Mouse (Mus musculus): ENCODE measurements around the gene Tas2r102. TPM values are rescaled to one million over a fixed set of nuclear protein-coding genes. Genes with fewer than 3 reads are reported as not detected.

The Tas2r102 gene
- polyA plus RNA-seq (2015; fragmentation: Nextera tagmentation; extraction: Ambion mirVana): not detected in 2 replicates

DNA sequence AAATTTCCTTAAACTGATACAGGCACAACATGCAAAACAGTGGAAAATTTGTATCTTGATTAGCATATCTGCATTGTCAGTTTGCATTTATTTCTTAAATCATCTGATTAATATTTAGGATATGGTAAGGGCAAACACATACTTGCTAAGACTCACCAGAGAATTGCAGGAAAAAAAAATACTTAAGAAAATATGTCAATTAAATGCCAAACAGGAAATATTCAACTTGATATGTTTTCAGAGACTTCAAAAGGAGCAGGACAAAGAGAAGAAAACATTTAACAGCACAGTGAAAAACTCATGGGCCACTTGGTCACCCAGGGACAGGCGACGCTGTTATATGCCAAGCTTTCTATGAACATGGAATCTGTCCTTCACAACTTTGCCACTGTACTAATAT lies at the start of gene Tas2r102:
Tas2r102 (plus strand) TSS at position 301 of the 400 bp plus-strand sequence.
- no peaks in the 10 kb centered on the region for H3K36me3 ChIP-seq
- H3K27me3 ChIP-seq: no peaks in the 10 kb centered on the region
- no peaks in the 10 kb centered on the region for H3K9me3 ChIP-seq
- WGBS: 96% methylated on average over 2 of the region's 2 CpGs
- no peak within 1 kb of the TSS for H3K27ac ChIP-seq
- H3K4me1 ChIP-seq: no peaks in the 10 kb centered on the region
- ATAC-seq (ENCODE audit: insufficient number of reproducible peaks, insufficient read depth, low FRiP score, low TSS enrichment, low read depth): no peak
- H3K4me2 ChIP-seq: no peak within 1 kb of the TSS
- H3K4me3 ChIP-seq: no peak within 1 kb of the TSS
- H3K9ac ChIP-seq: no peak within 1 kb of the TSS

- H3K27me3 ChIP-seq: no peaks in the 10 kb centered on the region
- no peak within 1 kb of the TSS for H3K4me2 ChIP-seq
- ATAC-seq (ENCODE audit: insufficient number of reproducible peaks, insufficient read depth, low FRiP score, low TSS enrichment, low read depth): no peak
- 69% methylated on average over 2 of the region's 2 CpGs for WGBS
- H3K9ac ChIP-seq: no peak within 1 kb of the TSS
- H3K4me1 ChIP-seq: no peaks in the 10 kb centered on the region
- H3K9me3 ChIP-seq: no peaks in the 10 kb centered on the region
- no peak within 1 kb of the TSS for H3K27ac ChIP-seq
- H3K4me3 ChIP-seq: no peak within 1 kb of the TSS
- no peaks in the 10 kb centered on the region for H3K36me3 ChIP-seq
Measured at GRCm38 (mm10) chr6:132737935-132738334, 24.0 kb upstream of the Tas2r102 start, which contains the start of gene Tas2r115. Gene Tas2r115, minus strand, starts transcription at chr6:132738035.

- no peaks in the 10 kb centered on the region for H3K27me3 ChIP-seq
- WGBS: 87% methylated on average over 2 of the region's 2 CpGs
- no peak overlapping the region for H3K4me3 ChIP-seq
- H3K36me3 ChIP-seq: no peaks in the 10 kb centered on the region
- H3K9ac ChIP-seq: no peak overlapping the region
- no peaks in the 10 kb centered on the region for H3K4me1 ChIP-seq
- ATAC-seq (ENCODE audit: insufficient number of reproducible peaks, insufficient read depth, low FRiP score, low TSS enrichment, low read depth): no peak
- H3K27ac ChIP-seq: no peak overlapping the region
- no peaks in the 10 kb centered on the region for H3K9me3 ChIP-seq
- no peak overlapping the region for H3K4me2 ChIP-seq
Measured at GRCm38 (mm10) chr6:132750206-132750605, 11.7 kb upstream of the Tas2r102 start.

DNA sequence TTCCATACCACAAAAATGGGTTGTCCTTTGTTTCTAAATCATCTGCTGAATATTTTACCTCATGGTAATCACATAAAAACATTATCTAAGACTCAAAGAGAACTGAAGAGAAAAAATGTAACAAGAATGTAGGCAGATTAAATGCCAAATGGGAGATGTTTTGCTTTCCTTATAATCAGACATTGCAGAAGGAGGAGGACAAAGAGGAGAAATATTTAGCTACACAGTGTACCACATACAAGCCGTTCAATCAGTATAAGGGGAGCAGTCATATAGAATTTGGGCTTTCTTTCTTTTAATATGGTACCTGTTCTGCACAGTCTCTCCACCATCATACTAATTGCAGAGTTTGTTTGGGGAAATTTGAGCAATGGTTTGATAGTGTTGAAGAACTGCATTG lies 7.5 kb upstream of the Tas2r102 start, which contains the start of gene Tas2r124:
Tas2r124 (plus strand) TSS at position 301 of the 400 bp plus-strand sequence.
- Histone ChIP-seq H3K4me2 (no peak within 1 kb of the TSS), H3K4me3 (no peak within 1 kb of the TSS), H3K36me3 (no peaks in the 10 kb centered on the region), H3K27me3 (no peaks in the 10 kb centered on the region), H3K9me3 (no peaks in the 10 kb centered on the region), H3K9ac (no peak within 1 kb of the TSS), H3K4me1 (no peaks in the 10 kb centered on the region), H3K27ac (no peak within 1 kb of the TSS)
- WGBS: 70% methylated on average over 1 of the region's 1 CpGs
- ATAC-seq (ENCODE audit: insufficient number of reproducible peaks, insufficient read depth, low FRiP score, low TSS enrichment, low read depth): no peak

GRCm38 (mm10) chr6:132778062-132778461 lies 16.1 kb downstream of the Tas2r102 start, which contains the start of gene Tas2r136:
Gene Tas2r136, minus strand, starts transcription at chr6:132778162.
- H3K9ac ChIP-seq: no peak within 1 kb of the TSS
- no peak within 1 kb of the TSS for H3K4me3 ChIP-seq
- no peaks in the 10 kb centered on the region for H3K9me3 ChIP-seq
- ATAC-seq (ENCODE audit: insufficient number of reproducible peaks, insufficient read depth, low FRiP score, low TSS enrichment, low read depth): no peak
- no peak within 1 kb of the TSS for H3K27ac ChIP-seq
- H3K4me1 ChIP-seq: no peaks in the 10 kb centered on the region
- H3K4me2 ChIP-seq: no peak within 1 kb of the TSS
- H3K36me3 ChIP-seq: no peaks in the 10 kb centered on the region
- no peaks in the 10 kb centered on the region for H3K27me3 ChIP-seq

DNA sequence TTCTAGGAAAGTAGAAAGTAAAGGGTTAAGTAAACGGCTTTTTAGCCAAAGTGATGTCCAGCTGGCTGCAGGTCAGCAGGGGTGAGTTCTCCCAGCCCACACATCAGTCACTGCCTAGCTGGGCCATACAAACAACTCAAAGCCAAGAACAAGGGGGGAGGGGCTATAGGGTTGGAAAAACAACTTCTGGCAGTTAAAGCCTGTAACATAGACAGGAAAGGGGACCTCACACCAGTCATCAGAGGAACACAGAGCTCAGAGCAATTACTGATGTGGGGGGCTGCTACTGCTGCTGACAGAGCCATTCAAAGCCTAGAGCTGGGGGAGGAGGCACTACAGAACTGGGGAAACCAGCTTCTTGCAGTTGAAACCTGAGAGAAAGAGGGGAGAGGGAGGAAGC lies 33.5 kb downstream of the Tas2r102 start:
- Histone ChIP-seq H3K27me3 (no peaks in the 10 kb centered on the region), H3K4me3 (no peak overlapping the region), H3K27ac (no peak overlapping the region), H3K4me2 (no peak overlapping the region), H3K9ac (no peak overlapping the region), H3K4me1 (no peaks in the 10 kb centered on the region), H3K36me3 (no peaks in the 10 kb centered on the region), H3K9me3 (no peaks in the 10 kb centered on the region)
- no peak for ATAC-seq (ENCODE audit: insufficient number of reproducible peaks, insufficient read depth, low FRiP score, low TSS enrichment, low read depth)
- WGBS: 28% methylated on average over 1 of the region's 1 CpGs

DNA sequence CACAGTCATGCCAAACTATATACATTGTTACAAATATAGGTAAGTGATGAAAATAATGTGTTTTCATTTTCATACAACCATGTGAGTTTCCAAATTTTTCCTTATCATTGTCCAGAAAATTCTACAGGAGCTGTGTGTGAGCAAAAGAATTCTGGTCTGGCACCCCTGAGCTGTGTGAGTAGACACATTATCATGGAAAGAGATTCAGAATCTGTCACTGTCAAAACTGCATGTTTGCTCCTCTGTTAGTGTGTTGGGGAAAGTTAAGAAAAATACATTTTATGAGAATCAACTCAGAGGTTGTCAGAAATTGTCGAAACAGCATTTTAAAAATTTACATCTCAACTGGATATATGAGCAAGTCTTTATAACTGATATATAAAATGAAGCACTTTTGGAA lies 40.6 kb downstream of the Tas2r102 start, which contains the start of gene Tas2r117:
Tas2r117 (plus strand) TSS at position 301 of the 400 bp plus-strand sequence.
- no peak for ATAC-seq (ENCODE audit: insufficient number of reproducible peaks, insufficient read depth, low FRiP score, low TSS enrichment, low read depth)

More for the DNA sequence above, 40.6 kb downstream of the Tas2r102 start, which contains the start of gene Tas2r117:
- WGBS: 71% methylated on average over 1 of the region's 1 CpGs
- Histone ChIP-seq H3K4me3 (no peak within 1 kb of the TSS), H3K36me3 (no peaks in the 10 kb centered on the region), H3K27ac (no peak within 1 kb of the TSS), H3K4me1 (no peaks in the 10 kb centered on the region), H3K9ac (no peak within 1 kb of the TSS), H3K27me3 (no peaks in the 10 kb centered on the region), H3K4me2 (no peak within 1 kb of the TSS), H3K9me3 (no peaks in the 10 kb centered on the region)

Other genes starting within 250 kb of the Tas2r102 start
- not detected in 2 replicates for gene Prh1, start 192.3 kb upstream of the Tas2r102 start, polyA plus RNA-seq (2015; fragmentation: Nextera tagmentation; extraction: Ambion mirVana)
- not detected in 2 replicates for gene Prp2, start 166.2 kb upstream of the Tas2r102 start, polyA plus RNA-seq (2015; fragmentation: Nextera tagmentation; extraction: Ambion mirVana)
- gene A630073D07Rik, start 110.6 kb upstream of the Tas2r102 start, polyA plus RNA-seq (2015; fragmentation: Nextera tagmentation; extraction: Ambion mirVana): not detected in 2 replicates
- gene Tas2r120, start 105.2 kb upstream of the Tas2r102 start, polyA plus RNA-seq (2015; fragmentation: Nextera tagmentation; extraction: Ambion mirVana): not detected in 2 replicates
- not detected in 2 replicates for gene Tas2r121, start 61.1 kb upstream of the Tas2r102 start, polyA plus RNA-seq (2015; fragmentation: Nextera tagmentation; extraction: Ambion mirVana)
- gene Tas2r122, start 50.2 kb upstream of the Tas2r102 start, polyA plus RNA-seq (2015; fragmentation: Nextera tagmentation; extraction: Ambion mirVana): not detected in 2 replicates
- not detected in 2 replicates for gene Tas2r115, start 24.1 kb upstream of the Tas2r102 start, polyA plus RNA-seq (2015; fragmentation: Nextera tagmentation; extraction: Ambion mirVana)
- not detected in 2 replicates for gene Tas2r124, start 7.4 kb upstream of the Tas2r102 start, polyA plus RNA-seq (2015; fragmentation: Nextera tagmentation; extraction: Ambion mirVana)
- gene Tas2r136, start 16.0 kb downstream of the Tas2r102 start, polyA plus RNA-seq (2015; fragmentation: Nextera tagmentation; extraction: Ambion mirVana): not detected in 2 replicates
- not detected in 2 replicates for gene Tas2r117, start 40.7 kb downstream of the Tas2r102 start, polyA plus RNA-seq (2015; fragmentation: Nextera tagmentation; extraction: Ambion mirVana)
- gene Tas2r123, start 85.0 kb downstream of the Tas2r102 start, polyA plus RNA-seq (2015; fragmentation: Nextera tagmentation; extraction: Ambion mirVana): not detected in 2 replicates
- gene Tas2r116, start 93.3 kb downstream of the Tas2r102 start, polyA plus RNA-seq (2015; fragmentation: Nextera tagmentation; extraction: Ambion mirVana): not detected in 2 replicates
- not detected in 2 replicates for gene Tas2r110, start 105.9 kb downstream of the Tas2r102 start, polyA plus RNA-seq (2015; fragmentation: Nextera tagmentation; extraction: Ambion mirVana)
- not detected in 2 replicates for gene Tas2r113, start 130.9 kb downstream of the Tas2r102 start, polyA plus RNA-seq (2015; fragmentation: Nextera tagmentation; extraction: Ambion mirVana)
- not detected in 2 replicates for gene Tas2r125, start 147.5 kb downstream of the Tas2r102 start, polyA plus RNA-seq (2015; fragmentation: Nextera tagmentation; extraction: Ambion mirVana)
- gene Tas2r129, start 189.0 kb downstream of the Tas2r102 start, polyA plus RNA-seq (2015; fragmentation: Nextera tagmentation; extraction: Ambion mirVana): not detected in 2 replicates
- not detected in 2 replicates for gene Tas2r131, start 195.8 kb downstream of the Tas2r102 start, polyA plus RNA-seq (2015; fragmentation: Nextera tagmentation; extraction: Ambion mirVana)
- gene Tas2r109, start 218.8 kb downstream of the Tas2r102 start, polyA plus RNA-seq (2015; fragmentation: Nextera tagmentation; extraction: Ambion mirVana): not detected in 2 replicates